Mouse (Mus musculus) limb, embryonic 12.5 days (tissue): ENCODE data around the gene Tppp2. TPM values are rescaled to one million over a fixed set of nuclear protein-coding genes. Genes with fewer than 3 reads are reported as not detected.
A peak's percentile ranks its signal among the peaks of the same experiment; 100 is the strongest.
"Not testable (repeated sequence)": the region's sequence is repeated elsewhere in the genome, so short reads cannot be mapped to it uniquely, and the experiment has no call there.

Experiments used
- ATAC-seq: fragments of 200-750 bp; cut with Nextera tagmentation; 2 replicates; pipeline ENCODE4 v1.8.0; 2017; ENCODE audit warnings: low read depth, moderate TSS enrichment; ENCODE audit not compliant: insufficient number of reproducible peaks, insufficient read depth, low FRiP score, low TSS enrichment
- H3K27ac ChIP-seq: fragments of 300-500 bp; sonication (generic); 2 replicates; pipeline ENCODE4 v1.5.1; 2016; ENCODE audit warnings: mild to moderate bottlenecking, moderate library complexity
- H3K27me3 ChIP-seq: fragments of 300-500 bp; sonication (generic); 2 replicates; pipeline ENCODE4 v1.6.1; 2016; ENCODE audit warnings: mild to moderate bottlenecking, moderate library complexity
- H3K36me3 ChIP-seq: fragments of 300-500 bp; sonication (generic); 2 replicates; pipeline ENCODE4 v1.6.1; 2016; ENCODE audit warnings: mild to moderate bottlenecking, moderate library complexity
- H3K4me1 ChIP-seq: fragments of 300-500 bp; sonication (generic); replicated peaks from 2 replicates; pipeline ENCODE4 v1.6.1; 2016
- H3K4me2 ChIP-seq: fragments of 300-500 bp; sonication (generic); 2 replicates; pipeline ENCODE4 v1.6.1; 2016; ENCODE audit warnings: mild to moderate bottlenecking, moderate library complexity
- H3K4me3 ChIP-seq: fragments of 300-500 bp; sonication (generic); replicated peaks from 2 replicates; pipeline ENCODE4 v1.5.1; 2016; ENCODE audit warnings: mild to moderate bottlenecking
- H3K9ac ChIP-seq: fragments of 300-500 bp; sonication (generic); replicated peaks from 2 replicates; pipeline ENCODE4 v1.6.1; 2016; ENCODE audit warnings: mild to moderate bottlenecking, moderate library complexity
- H3K9me3 ChIP-seq: fragments of 300-500 bp; sonication (generic); 2 replicates; pipeline ENCODE4 v1.6.1; 2016; ENCODE audit warnings: mild to moderate bottlenecking, moderate library complexity
- WGBS: fragments of 180-500 bp; shearing (Covaris S2); methylation state at CpG from one replicate; pipeline ENCODE4 v1.1.7; 2016; 5-methylcytosine and 5-hydroxymethylcytosine counted together
- polyA plus RNA-seq: library from polyadenylated mRNA; unstranded; fragments of >200 nt; fragmentation: Nextera tagmentation; extraction: Ambion mirVana; gene quantifications from 2 replicates; pipeline ENCODE4 v1.2.1, GENCODE M21; 2016

Gene Tppp2
- polyA plus RNA-seq, 1 experiment from 2014 or later = not detected

DNA sequence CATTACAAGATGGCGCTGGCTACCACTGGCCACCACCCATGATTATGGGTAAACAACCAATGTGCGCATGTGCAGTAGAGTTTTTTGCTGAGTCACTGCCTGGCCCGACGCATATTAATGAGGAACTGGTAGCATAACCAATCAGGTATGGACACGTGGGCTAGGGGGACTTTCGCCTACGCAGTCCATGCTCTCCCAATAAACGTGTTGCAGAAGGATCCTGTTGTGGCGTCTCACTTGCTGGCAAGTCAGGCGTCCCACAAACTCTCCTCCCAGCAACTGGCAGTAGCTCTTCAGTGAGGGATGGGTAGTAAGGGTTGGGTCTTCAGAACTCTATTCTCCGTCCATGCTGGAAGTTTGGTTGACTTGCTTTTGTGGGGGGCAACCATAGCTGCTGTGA, 8.7 kb downstream of the Tppp2 start:
- not testable (repeated sequence) for H3K4me2 ChIP-seq, H3K27ac ChIP-seq, H3K27me3 ChIP-seq, H3K4me1 ChIP-seq, H3K9ac ChIP-seq, H3K36me3 ChIP-seq, ATAC-seq, H3K9me3 ChIP-seq, H3K4me3 ChIP-seq
- 94% methylated on average over 11 of the region's 11 CpGs for whole genome bisulfite sequencing

DNA sequence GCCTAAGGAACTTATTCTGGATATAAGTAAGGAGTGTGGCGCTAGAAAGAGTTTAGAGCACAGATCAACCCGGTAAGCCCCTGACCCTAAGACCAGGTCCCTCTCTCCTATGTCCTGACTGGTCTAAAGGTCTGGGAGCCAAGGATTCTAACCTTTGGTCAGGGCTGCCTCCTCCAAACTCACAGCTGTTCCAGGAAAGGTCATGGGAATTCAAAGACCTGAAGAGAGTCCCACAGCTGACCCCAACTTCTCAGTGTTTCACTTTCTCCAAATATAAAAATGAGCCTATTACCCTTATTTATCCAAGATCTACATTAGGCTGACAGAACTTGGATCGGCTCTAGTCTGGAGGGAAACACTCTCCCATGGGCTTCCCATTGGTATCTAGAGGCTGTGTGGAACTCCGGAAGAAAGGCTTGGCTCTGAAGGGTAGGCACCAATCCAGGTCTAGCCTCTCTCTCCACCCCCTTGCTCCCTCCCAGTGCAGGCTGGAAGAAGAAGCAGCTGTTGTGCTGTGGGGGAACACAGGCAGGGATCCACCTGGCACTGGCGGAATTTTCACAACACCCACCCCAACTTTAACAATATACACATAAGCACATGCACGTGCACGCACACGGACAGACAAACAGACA, 11.2 kb downstream of the Tppp2 start:
- Histone ChIP-seq H3K4me3 (no peak overlapping the region), H3K4me2 (no peak overlapping the region), H3K36me3 (no peaks in the 10 kb centered on the region), H3K27me3 (no peaks in the 10 kb centered on the region), H3K9me3 (peaks cover 5% of the 10 kb centered on the region; the same call in 1 of the 2 replicates), H3K27ac (no peak overlapping the region), H3K4me1 (peaks cover 8% of the 10 kb centered on the region), H3K9ac (no peak overlapping the region)
- 80% methylated on average over 8 of the region's 8 CpGs for WGBS
- ATAC-seq = no peak

DNA sequence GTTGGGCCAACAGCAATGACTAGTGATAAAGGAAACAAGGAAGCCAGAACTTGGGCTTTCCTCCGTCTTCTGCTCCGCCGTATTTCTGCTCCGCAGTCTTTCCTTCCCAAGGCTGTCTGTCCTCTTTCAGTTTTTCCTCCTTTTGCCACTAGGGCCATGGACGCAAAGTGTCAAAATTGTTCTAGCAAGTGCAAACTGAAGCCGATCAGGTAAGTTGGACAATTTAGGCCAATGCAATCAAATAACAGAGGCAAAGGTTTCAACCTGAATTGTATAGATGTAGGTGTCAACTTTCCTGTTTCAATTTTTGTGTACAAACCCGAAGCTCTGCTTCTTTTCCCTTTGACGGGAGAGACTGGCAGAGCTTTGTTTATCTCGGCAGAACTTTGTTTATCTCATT, 11.7 kb downstream of the Tppp2 start:
- Histone ChIP-seq H3K9me3 (peaks cover 8% of the 10 kb centered on the region; the same call in 1 of the 2 replicates), H3K27me3 (no peaks in the 10 kb centered on the region), H3K4me3 (no peak overlapping the region), H3K36me3 (no peaks in the 10 kb centered on the region), H3K4me1 (peaks cover 8% of the 10 kb centered on the region), H3K27ac (no peak overlapping the region), H3K9ac (no peak overlapping the region), H3K4me2 (no peak overlapping the region)
- ATAC-seq = no peak
- 59% methylated on average over 9 of the region's 9 CpGs for WGBS

DNA sequence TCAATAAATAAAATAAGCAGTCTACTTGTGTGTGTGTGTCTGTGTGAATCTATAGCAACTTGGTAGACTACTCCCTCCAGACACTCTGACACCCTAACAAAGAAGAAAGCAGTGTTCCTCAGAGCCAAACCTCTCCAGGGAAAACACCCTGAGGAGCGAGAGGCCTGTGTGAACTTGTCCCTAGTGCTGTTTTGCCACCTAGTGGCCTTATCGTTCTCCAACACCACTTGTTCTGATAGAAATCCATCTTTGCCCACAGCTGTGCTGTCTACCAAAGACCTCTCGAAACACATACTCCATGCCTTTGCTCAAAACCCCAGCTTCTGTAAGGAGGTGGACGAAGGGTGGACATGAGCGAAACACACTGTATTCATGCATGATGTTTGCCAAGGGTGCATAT, 12.6 kb downstream of the Tppp2 start:
- Histone ChIP-seq H3K9me3 (peaks cover 8% of the 10 kb centered on the region; the same call in 1 of the 2 replicates), H3K9ac (no peak overlapping the region), H3K4me3 (no peak overlapping the region), H3K36me3 (no peaks in the 10 kb centered on the region), H3K27me3 (no peaks in the 10 kb centered on the region), H3K27ac (no peak overlapping the region), H3K4me1 (peaks cover 8% of the 10 kb centered on the region), H3K4me2 (no peak overlapping the region)
- 0 out of 2 replicates have a peak, but pooled peaks have one; percentile 41 for ATAC-seq
- 31% methylated on average over 5 of the region's 5 CpGs for WGBS

DNA sequence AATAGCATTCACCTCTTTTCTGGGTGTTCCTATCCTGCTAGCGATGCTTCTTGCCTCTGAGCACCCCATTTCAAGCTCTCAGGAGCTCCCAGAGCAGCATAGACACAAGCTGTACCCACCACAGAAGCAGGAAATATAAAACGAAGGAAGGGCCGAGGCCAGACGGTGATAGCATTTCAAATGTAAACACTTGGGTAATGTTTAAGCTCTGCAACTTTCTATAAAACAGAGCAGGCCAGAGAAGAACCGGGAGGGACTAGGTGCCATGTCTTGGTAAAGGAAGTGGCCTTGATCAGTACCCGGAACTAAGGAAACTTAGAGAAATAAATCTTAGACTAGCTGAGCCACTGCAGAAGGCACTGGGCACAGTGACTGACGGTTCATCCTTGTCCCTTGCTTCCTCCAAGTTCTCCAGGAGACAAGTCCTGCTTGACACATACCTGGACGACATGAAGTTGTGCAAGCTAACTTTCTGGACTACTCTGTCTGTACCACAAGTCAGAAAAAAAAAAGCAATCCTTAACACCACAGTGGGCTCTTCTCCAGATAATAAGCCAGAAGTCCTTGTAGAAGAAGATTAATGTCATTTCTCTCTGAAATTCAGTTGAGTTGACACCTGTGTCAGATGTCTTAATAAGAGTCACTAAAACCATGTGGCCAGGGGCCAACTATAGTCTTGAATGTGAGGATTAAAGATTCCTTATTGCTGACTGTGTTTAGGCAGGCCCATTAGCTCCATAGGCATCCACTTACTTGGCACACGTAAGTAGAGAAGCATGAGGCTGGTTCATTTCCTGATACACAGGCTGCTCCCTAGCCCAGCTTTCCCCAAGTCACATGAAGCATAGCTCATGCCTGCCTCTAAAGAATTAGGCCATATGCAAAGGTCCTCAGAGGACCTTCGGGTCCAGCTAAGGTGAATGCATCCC, 14.1 kb downstream of the Tppp2 start:
- Histone ChIP-seq H3K9me3 (peaks cover 8% of the 10 kb centered on the region; the same call in 1 of the 2 replicates), H3K27me3 (no peaks in the 10 kb centered on the region), H3K9ac (no peak overlapping the region; the same call in 1 of the 2 replicates), H3K4me3 (no peak overlapping the region), H3K27ac (no peak overlapping the region), H3K4me2 (no peak overlapping the region), H3K4me1 (peaks cover 8% of the 10 kb centered on the region), H3K36me3 (no peaks in the 10 kb centered on the region)
- 62% methylated on average over 10 of the region's 10 CpGs for WGBS
- ATAC-seq = no peak

DNA sequence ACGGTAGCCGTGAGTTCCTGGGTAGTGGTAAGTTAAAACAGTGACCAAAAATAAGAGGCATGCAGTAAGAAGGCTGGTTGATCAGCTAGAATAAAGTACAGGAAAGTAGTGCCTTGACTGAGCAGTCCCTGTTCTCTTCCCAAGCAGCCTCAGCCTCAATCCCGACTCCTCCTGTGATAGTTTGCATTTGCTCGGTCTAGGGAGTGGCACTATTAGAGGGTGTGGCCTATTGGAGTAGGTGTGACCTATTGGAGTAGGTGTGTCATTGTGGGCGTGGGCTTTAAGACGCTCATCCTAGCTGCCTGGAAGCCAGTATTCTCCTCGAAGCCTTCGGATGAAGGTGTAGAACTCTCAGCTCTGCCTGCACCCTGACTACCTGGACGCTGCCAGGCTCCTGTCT, 20.8 kb downstream of the Tppp2 start:
- 87% methylated on average over 9 of the region's 9 CpGs for WGBS
- H3K9me3 ChIP-seq = peaks cover 14% of the 10 kb centered on the region
- no peak overlapping the region for H3K4me3 ChIP-seq
- H3K27me3 ChIP-seq = no peaks in the 10 kb centered on the region
- H3K36me3 ChIP-seq = no peaks in the 10 kb centered on the region
- H3K4me2 ChIP-seq = no peak overlapping the region
- H3K9ac ChIP-seq = no peak overlapping the region
- H3K4me1 ChIP-seq = peaks cover 14% of the 10 kb centered on the region
- no peak for ATAC-seq
- H3K27ac ChIP-seq = no peak overlapping the region

DNA sequence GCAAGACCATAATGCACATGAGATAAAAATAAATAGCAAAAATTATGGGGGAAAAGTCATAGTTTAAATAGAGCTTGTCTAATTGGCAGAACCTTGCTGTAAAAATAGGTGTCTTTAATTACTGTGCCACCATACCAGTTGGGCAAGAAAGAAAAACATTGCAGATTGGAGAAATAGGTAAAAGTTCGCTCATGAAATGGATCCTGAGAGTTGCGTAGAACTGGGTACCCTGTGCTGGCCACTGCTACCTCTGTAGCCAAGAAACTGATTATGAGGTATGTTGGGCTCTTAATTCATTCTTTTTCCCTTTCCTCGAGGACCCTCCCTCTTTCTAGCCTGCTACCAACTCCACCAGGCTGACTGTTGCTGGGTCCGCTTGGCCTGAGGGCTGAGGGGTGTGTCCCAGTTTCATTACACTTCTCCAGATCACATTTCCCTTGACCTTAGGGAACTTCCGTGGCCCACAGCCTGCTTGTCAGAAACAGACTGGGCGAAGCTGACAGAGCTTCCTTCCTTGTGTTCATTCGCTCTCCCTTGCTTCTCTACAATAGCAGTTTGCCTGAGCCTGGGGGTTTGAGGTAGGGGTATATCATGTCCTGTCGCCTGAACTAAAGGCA, 22.8 kb downstream of the Tppp2 start:
- ATAC-seq = no peak
- Histone ChIP-seq H3K4me1 (peaks cover 14% of the 10 kb centered on the region), H3K4me3 (no peak overlapping the region), H3K27me3 (no peaks in the 10 kb centered on the region), H3K4me2 (no peak overlapping the region), H3K36me3 (no peaks in the 10 kb centered on the region), H3K27ac (no peak overlapping the region), H3K9me3 (peaks cover 7% of the 10 kb centered on the region; the same call in 1 of the 2 replicates), H3K9ac (no peak overlapping the region)
- WGBS = 34% methylated on average over 8 of the region's 8 CpGs

DNA sequence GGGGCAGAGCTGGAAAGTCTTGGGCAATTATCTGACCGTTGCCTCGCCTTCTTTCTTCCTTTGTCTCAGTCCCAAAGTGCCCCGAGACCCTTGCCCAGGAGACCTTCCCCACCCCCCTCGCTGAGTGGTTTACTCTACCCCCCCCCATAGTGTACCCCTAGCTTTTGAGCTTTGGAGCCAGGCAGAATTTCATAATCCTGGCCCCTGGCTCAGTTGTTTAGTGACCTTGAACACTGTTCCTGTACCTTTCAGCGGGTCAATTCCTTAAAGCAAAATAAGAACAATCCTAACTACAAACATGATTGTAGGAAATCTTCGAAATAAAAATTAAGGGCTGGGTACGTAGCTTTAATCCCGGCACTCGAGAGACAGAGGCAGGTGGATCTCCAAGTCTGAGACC, 23.4 kb downstream of the Tppp2 start:
- no peak for ATAC-seq
- no peak overlapping the region for H3K27ac ChIP-seq
- peaks cover 7% of the 10 kb centered on the region; the same call in 1 of the 2 replicates for H3K9me3 ChIP-seq
- no peak overlapping the region for H3K9ac ChIP-seq
- H3K4me3 ChIP-seq = no peak overlapping the region
- H3K4me1 ChIP-seq = peaks cover 14% of the 10 kb centered on the region
- no peaks in the 10 kb centered on the region for H3K36me3 ChIP-seq
- WGBS = 70% methylated on average over 9 of the region's 9 CpGs
- H3K4me2 ChIP-seq = no peak overlapping the region
- H3K27me3 ChIP-seq = no peaks in the 10 kb centered on the region

DNA sequence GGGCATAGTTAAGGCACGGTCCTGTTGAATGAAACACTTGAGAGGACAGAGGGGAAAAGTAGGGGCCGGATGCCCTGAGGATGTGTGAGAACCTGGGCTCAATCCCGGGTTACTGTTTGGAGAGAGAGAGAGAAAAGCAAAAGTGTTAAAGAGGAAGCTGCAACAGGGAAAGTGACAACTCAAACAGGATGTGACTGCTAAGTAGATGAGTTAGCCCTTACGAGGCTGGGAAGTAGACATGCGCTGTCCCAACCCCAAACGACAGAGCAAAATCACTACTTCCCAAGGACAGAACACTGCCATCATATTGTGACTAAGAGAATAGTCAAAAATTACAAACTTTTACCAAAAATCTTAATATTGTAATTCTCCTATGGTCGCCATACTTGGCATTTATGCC, 24.0 kb downstream of the Tppp2 start:
- H3K27ac ChIP-seq = no peak overlapping the region
- whole genome bisulfite sequencing = 52% methylated on average over 7 of the region's 7 CpGs
- no peaks in the 10 kb centered on the region for H3K36me3 ChIP-seq
- peaks cover 14% of the 10 kb centered on the region for H3K4me1 ChIP-seq
- no peak overlapping the region for H3K4me2 ChIP-seq
- ATAC-seq = no peak
- H3K9ac ChIP-seq = no peak overlapping the region
- H3K4me3 ChIP-seq = no peak overlapping the region
- peaks cover 7% of the 10 kb centered on the region; the same call in 1 of the 2 replicates for H3K9me3 ChIP-seq
- no peaks in the 10 kb centered on the region for H3K27me3 ChIP-seq

DNA sequence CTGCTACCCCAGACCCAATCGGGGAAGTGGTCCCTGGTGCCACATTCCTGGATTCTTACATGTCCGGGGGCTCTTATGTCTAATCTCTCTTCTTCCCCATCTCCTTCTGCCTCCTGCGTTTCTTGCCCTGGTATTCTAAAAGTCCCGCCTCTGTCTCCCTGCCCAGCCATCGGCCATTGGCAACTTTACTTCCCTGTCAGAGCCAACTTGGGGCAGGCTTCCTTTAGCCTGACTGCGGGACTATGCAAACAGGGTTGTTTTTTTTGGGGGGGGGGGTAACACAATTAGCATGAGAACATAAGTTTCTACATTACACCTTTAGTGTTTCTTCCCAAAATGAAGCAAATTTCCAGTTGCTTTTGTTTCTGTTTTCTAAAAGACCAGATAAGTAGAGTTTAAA, 25.1 kb downstream of the Tppp2 start:
- WGBS = 86% methylated on average over 6 of the region's 6 CpGs
- Histone ChIP-seq H3K27ac (no peak overlapping the region), H3K9me3 (peaks cover 3% of the 10 kb centered on the region; the same call in 1 of the 2 replicates), H3K4me1 (peaks cover 14% of the 10 kb centered on the region), H3K27me3 (no peaks in the 10 kb centered on the region), H3K4me2 (no peak overlapping the region), H3K36me3 (no peaks in the 10 kb centered on the region), H3K4me3 (no peak overlapping the region), H3K9ac (no peak overlapping the region)
- ATAC-seq = no peak

DNA sequence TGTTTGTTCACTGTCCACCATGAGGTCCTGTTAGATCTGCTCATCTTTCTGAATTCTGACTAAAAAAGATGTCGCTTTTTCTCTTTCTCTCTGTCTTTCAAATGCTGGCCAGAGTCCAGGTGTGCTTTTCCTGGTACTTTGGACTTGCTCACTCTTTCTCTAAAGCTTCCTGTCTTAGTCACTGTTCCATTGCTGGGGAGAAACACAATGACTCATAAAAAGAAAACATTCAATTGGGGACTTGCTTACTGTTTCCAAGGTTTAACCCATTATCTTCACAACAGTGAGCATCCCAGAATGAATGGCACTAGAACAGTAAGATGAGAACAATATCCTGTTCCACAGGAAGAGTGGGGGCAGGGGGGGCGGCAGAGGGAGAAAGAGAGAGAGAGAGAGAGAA, 42.1 kb downstream of the Tppp2 start:
- H3K9me3 ChIP-seq = peaks cover 3% of the 10 kb centered on the region; the same call in 1 of the 2 replicates
- no peak overlapping the region for H3K27ac ChIP-seq
- H3K4me2 ChIP-seq = no peak overlapping the region
- no peaks in the 10 kb centered on the region for H3K4me1 ChIP-seq
- WGBS = 85% methylated on average over 2 of the region's 2 CpGs
- H3K27me3 ChIP-seq = no peaks in the 10 kb centered on the region
- H3K36me3 ChIP-seq = no peaks in the 10 kb centered on the region
- no peak for ATAC-seq
- H3K4me3 ChIP-seq = no peak overlapping the region
- no peak overlapping the region for H3K9ac ChIP-seq
